Mouse (Mus musculus) ES-E14 (cell line): ENCODE measurements around the gene Smu1.
"Not testable (repeated sequence)": the region's sequence is repeated elsewhere in the genome, so short reads cannot be mapped to it uniquely, and the experiment has no call there.

Experiments used
- MAFK ChIP-seq: IDR thresholded peaks from 2 replicates; pipeline ENCODE4 v1.6.1; 2014; ENCODE audit warnings: mild to moderate bottlenecking, low read depth, low read length, inconsistent platforms; ENCODE audit not compliant: insufficient read depth
- ZNF384 ChIP-seq: IDR thresholded peaks from 2 replicates; pipeline ENCODE4 v1.6.1; 2012; ENCODE audit warnings: low read depth, low read length, inconsistent platforms

DNA sequence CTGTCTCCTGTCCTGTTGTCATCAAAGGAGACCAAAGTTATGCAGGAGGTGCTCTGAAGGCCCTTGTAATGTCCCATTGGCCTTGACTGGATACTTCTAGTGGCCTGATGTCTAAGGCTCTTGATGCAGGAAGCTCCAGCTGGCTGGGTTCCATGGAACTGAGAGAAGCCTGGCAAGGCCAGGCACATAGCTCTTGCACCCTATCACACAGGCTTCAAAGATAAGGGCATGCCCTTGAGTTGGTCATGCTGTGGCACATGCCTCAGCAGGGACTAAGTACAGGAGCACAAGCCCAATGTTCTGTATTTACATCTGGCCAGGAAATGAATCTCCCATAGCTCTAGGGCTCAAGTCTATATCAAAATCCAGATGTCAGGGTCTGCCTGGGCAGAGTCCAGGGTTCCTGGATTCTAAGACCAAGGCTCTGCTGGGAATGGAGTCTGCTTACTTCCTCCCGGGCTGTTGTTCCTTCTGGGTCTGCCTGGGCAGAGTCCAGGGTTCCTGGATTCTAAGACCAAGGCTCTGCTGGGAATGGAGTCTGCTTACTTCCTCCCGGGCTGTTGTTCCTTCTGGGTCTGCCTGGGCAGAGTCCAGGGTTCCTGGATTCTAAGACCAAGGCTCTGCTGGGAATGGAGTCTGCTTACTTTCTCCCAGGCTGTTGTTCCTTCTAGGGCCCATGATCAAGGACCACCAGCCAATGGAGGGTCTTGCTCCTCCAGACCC is 41.3 kb upstream of the Smu1 start:
- TF ChIP-seq MAFK, ZNF384: not testable (repeated sequence)
